Mouse (Mus musculus) left cerebral cortex, adult 18-20 months (tissue): ENCODE results near the gene Mfap3l. TPM values are rescaled to one million over a fixed set of nuclear protein-coding genes. Genes with fewer than 3 reads are reported as not detected.
A peak's percentile ranks its signal among the peaks of the same experiment; 100 is the strongest.
"Not testable (repeated sequence)": the region's sequence is repeated elsewhere in the genome, so short reads cannot be mapped to it uniquely, and the experiment has no call there.

Source experiments
- DNase-seq, 2 experiments: peaks; one replicate each; pipeline ENCODE4 v3.0.0; 2021 to 2022; ENCODE audit warnings: low spot score in 2 of 2, mixed read lengths in 1 of 2
- long read RNA-seq, 2 experiments: library from polyadenylated mRNA; stranded (forward); transcript quantifications; one replicate each; pipeline ENCODE4 v2.0.0; 2021
- total RNA-seq, 2 experiments: library from RNA; stranded (reverse); gene quantifications; 2 replicates each; pipeline ENCODE4 v1.2.3; 2021

Gene Mfap3l
- total RNA-seq, result 10 to 100 TPM; 52.8 to 55.6 TPM
- long read RNA-seq, experiment 1, full-length matches to known transcripts, result 20 of 29 reads
- long read RNA-seq, experiment 1, partial matches to known transcripts, result 1 of 29 reads
- long read RNA-seq, experiment 1, other reads (novel, unspliced or antisense), result 8 of 29 reads
- long read RNA-seq, experiment 2, full-length matches to known transcripts, result 7 of 15 reads
- long read RNA-seq, experiment 2, partial matches to known transcripts, result 0 of 15 reads
- long read RNA-seq, experiment 2, other reads (novel, unspliced or antisense), result 8 of 15 reads

DNA sequence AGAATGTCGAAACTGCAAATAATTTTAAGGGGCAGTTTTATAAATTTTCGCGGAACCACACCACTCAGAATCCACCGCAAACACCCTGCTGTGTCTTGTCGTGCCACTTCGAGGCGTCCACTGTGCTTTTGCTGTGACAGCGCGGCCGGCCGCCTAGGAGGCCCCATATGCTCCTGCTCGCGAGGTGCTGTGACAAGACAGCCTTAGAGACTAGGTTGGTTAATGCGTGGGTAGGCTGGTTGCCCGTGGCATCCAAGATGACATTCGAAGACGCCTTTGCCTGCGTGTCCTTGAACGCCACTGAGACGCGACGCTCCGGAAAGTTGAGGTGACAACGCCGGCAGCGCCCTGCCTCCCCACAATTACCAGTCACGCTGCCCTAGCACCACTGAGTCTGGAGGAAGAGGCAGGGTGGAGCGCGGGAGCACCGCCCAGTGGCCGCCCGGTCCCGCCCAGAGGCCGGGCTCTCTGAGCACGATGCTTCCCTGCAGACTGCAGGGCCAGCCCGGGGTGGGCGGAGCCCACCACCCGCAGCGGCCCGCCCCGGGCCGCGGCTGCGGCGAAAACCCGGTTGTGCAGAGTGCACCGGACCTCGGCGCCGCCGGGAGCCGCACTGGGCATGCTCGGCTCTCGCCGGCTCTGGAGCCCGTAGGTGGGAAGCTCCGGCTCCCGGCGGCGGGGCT lies at the start of gene Mfap3l:
Gene Mfap3l (plus strand): TSS at position 578 of the 683 bp plus-strand sequence.
- DNase-seq, result peak; percentile 85 to 96

DNA sequence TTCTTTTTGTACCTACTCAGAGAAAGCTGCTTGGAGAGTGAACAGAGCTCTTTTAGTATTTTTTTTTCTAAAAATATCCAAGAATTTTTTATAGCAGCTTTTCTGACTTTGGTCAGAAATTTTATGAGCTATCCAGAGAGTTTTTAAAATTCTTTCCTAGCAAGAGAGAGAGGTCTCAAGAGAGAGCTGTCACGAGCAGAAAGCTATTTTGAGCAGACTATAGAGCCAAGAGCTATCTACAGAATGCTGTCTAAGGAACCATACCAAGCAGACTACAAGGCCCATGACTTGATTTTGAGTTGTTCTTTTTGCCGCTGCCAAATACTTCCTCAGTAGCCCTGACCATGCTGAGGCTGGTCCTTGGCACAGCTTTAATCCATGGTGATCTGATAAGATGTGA lies 49.3 kb upstream of the Mfap3l start:
- no peak for DNase-seq

DNA sequence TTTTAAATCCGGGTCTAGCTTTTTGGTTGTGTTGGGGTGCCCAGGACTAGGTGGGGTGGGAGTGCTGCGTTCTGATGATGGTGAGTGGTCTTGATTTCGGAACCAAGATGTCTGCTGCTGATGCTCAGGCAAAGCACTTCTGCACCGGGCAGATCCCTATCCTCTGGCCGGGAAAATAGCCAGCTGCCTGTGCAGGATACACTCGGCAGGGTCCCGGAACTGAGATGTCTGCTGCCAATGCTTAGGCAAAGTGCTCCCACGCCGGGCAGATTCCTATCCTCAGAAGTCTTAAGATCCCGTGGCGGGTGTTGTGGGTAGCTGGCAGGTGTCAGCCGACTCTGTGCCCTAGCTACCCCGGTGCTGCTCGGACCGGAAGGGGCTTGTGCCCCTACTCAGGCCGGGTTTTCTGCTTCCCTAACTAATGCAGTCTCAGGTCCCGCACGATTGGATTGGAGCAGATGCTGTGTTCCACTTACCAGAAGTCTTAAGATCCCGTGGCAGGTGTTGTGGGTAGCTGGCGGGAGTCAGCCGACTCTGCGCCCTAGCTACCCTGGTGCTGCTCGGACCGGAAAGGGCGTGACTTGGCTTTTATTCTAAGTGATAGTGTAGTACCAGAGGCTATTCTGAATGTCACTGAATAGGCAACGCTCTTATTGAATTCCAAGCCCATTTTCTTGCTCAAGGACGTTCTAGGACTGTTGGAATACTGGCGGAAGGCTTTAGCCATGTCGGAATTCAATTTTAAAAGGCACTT lies 41.1 kb upstream of the Mfap3l start:
- DNase-seq, result not testable (repeated sequence)

DNA sequence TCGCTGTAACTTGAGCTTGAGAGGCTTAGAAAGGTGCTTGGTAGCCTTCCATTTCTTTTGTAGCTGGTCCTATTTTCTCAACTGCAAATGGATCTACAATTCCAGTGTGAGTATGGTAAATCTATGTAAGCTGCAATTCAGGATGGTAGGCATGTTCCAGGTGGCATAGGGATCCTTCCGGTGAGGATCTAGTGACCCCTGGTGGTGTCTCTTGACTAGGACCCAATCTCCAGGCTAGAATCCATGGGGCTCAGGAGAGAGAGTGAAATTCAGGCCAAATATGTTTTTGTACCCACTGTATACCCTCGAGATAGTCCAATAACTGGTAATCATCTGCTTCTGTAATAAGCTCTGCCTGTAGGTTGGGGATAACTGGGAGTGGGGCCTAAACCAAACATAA lies 37.9 kb upstream of the Mfap3l start:
- peak; percentile 51 to 61 for DNase-seq

DNA sequence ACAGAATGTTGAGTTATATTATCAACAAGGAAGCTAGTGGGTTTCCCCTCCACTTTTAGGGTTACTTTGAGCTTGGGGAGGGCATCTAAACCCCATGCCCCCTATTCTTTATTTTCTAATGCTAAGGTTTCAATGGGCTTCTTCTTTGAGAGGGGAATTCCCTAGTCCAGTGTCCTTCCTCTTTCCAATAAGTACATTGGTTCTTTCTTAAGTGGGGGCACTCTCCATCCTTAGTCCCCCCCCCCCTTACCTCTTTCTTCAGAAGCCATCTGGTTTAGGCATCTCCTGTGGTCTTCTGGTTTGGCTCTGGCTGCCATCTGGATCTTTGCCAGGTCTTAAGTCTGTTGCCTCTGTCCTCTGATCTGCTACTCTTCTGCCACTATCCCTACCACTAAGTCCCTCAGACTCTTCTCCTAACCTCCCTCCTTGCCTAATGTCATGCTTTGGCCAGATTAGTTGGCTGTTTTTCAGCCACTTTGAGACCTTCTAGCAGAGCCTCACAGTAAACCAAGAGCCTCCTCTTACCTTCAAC lies 21.0 kb upstream of the Mfap3l start:
- no peak for DNase-seq

DNA sequence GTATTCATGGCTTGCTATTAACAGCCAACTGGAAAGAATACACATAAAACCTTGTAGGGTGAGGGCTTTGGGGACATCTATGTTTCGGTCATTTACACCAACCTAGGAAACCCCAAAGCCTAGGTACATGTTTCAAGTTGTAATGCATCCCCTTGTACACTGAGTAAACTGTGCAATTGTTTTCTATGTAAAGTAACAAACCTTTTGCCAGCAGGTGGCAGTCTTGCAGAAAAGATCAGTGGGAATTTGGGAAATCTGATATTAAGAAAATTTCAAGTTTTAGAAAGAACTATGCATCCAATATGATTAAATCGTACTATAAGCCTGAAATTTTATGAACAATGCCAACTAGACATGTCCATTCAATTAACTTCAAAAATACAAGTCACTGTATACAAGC lies 15.7 kb upstream of the Mfap3l start:
- DNase-seq, result peak; percentile 25 to 60

DNA sequence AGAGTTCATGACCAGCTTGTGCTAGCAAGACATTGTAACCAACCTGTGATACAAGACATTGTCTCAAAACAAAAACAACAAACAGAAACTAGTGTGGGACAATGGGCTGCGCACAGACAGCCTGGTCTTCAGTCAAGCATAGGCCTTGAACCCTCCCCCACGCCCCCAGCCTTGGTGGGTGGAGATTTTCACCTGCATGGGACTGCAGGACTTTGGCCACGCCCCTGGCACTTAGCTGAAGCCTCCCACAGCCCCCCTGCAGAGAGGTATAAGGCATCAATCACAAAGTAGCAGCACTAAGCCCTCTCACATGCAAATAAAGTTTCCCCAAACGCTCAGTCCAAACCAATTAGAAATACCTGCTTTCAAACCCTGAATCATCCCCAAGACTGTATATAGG lies 11.1 kb upstream of the Mfap3l start:
- no peak for DNase-seq

DNA sequence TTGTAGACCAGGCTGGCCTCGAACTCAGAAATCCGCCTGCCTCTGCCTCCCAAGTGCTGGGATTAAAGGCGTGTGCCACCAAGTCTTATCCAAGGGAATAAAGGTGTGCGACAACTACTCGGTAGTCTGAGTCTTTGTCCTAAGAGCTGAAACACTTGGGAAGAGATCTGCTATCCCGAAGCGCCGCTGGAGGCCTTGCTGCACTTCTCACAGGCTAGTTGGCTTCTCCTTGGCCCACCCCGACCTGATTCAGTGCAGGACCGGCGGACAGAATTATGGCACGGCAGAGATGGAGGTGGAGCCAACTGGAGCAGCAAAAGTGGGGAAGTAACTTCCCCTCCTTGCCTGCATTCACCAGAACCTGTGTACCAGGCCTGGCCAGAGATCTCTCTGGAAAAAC lies 10.6 kb upstream of the Mfap3l start:
- no peak for DNase-seq

DNA sequence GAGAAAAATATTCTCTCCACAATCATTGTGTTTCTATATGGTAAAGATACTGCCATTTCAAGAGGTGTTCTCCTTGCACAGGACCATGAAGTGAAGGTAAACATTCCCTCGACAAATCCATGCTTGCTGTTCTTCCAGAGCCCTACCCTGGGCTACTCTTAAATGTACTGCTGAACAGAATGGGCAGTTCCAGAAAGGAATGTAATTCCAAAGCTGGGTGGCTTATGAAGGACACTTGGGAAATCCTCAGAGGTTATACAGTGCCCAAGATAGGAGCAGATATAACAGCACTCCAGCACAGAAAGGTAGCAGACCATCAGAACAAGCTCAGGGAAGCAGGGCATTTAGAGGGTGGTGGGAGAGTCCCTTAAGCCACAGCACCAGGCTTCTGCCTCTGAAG lies 9.2 kb upstream of the Mfap3l start:
- no peak for DNase-seq

DNA sequence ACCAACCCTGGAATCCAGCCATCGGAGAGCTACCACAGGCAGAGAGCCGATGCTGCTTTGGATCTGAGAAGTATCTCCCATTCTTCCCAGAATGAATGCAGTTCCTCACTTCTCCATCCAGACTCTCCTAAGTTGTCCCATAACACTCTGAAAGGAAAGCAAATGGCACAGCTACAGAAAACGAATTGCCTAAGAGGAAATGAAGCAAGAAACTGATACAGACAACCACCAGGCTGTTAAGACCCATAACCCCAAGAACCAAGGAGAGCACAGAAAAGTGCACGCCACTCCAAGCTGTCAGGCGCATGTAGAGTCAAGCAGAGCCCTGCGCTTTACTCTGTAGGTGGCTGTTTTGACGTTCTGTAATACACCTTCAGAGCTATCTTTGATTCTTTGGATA lies 7.9 kb upstream of the Mfap3l start:
- no peak for DNase-seq

DNA sequence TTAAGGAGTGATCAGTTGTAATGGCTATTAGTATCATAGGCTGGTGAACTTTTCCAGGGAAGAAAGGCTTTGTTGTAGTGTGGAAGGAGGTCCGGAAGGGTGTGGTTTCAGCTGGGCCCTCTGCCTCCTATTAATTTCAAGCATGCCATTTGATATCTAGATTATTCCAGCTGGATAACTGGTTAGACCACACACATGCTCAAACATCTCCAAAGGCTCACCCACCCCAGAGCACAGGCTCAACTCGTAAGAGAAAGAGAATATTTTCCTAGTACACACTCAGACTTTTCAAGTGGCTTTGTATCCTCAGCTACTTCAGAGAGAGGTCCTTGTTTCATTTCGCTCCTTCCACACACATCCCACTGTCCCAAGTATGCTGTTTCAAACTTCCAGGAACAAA lies 4.7 kb upstream of the Mfap3l start:
- no peak for DNase-seq

DNA sequence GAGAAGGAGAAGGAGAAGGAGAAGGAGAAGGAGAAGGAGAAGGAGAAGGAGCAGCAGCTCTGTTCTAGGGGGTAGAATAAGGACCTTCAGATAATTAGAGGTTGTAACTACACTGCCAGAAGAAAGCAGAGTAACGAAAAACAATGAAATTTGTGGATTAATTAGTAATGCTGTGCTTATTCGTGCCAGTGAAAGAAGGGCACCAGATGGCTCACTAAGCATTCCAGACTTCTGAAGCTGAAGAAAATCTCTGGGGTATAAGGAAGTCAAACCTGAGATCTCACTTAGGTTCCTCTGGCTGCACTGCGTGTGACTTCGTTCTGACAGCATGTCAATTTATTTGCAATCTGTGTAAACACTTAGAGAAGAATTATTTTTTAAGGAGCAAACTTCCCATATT lies 3.6 kb upstream of the Mfap3l start:
- no peak for DNase-seq

DNA sequence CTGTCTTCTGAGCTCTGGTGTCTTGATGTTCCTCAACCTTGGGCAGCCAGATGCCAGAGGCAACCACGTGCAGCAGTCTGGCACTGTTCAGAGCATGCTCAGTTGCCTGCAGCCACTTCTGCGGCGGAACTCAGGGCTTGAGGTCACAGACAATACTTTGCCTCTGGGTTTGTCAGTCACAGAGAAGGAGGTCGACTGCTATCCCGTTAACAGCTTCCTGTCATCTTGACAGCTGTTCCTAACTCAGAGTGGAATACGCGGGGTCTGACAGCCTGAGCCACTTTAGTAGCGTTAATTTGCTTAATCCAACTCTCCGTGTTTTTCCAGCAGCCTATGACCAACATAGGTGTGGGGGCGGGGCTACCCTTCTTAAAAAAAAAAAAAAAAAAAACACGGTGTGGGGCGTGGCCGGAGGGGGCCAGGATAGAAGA lies 1.1 kb upstream of the Mfap3l start:
- DNase-seq, result peak; percentile 72 to 82

DNA sequence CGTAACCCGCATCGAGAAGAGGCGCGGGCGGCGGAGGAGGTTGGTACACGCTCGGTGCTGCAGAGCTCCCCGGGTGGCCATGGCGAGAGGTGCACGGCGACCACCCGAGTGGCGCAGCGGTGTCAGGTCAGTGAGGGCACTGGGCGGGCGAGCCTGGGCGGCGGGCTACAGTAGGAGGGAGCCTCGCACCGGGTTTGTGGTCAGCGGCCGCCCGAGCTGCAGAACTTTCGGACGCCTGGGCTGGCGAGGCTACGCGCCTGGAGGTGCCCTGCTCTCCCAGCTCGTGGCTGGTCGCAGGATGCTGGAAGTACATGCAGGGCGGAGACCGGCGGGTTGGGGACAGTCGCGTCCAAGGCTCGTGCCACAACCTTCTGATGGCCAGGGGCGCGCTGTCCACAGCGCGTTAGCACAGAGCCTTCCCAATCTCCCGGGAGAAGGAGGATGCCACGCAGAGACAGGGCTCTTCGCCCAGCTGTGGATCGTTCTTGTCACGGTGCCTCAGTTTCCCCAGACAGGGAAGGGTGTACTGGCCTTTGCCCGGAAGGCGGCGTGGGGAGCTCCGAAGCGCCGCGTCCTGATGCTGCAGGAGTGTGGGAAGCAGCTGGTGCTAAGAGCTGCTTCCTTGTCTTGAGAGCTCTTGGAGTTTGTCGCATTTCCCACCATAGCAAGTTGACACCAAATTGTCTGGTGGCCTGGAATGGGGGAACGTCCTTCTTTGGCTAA lies 467 bp downstream of the Mfap3l start:
- DNase-seq, result peak; percentile 31 to 49

DNA sequence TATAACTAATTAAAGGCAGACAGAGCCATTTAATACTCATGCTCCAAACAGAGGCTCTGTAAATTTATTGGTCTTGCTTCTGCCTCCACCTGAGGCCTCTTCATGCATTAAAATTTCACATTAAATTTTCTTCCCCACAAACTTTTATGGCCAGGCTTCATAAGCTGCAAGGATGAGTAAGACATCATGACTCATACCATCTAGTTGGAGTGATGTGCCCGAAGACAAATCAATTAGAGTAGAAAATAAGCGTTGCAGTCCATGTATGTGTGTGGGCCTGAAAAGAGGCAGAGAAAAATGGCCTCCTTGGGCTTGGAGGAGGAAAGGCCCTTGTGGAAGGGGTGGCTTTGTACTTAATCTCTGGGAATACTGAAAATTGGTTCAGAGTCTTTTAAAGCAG lies 2.3 kb downstream of the Mfap3l start:
- DNase-seq, result no peak

DNA sequence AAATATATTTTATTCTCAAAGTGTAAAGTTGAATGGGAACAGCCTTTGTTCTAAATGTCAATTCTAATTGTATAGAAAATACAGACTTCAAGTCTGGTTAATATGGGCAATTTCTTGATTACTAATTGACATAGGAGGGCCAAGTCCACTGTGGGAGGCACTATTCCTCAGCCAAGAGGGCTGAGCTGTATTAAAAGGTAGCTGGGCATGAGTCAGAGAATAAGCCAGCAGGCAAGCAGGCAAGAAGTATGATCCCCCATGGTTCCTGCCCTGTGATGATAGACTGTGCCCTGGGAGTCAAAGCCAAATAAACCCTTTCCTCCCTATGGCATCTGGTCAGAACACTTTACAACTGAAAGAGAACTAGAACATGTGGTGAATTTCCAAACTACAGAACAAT lies 3.2 kb downstream of the Mfap3l start:
- DNase-seq, result no peak

DNA sequence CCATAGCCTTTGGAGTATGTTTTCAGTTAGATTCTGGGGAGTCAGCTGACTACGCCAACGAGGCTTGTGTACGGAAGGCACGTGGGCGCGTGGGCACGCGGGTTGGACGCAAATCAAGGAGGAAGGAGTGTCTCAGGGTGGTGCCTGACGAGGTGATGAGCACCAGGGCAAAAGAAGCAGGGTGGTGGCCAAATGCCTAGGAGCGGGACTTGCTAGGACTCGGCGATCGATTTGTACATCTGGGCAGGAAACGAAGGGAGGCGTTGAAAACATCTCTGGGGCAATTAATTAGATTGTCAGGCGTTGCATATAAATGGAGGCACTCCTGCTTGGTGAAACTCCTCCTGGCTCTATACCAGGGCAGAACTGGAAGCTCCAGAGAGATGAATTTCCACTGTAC lies 7.4 kb downstream of the Mfap3l start:
- peak in 1 of 2 experiments; percentile 22 for DNase-seq

DNA sequence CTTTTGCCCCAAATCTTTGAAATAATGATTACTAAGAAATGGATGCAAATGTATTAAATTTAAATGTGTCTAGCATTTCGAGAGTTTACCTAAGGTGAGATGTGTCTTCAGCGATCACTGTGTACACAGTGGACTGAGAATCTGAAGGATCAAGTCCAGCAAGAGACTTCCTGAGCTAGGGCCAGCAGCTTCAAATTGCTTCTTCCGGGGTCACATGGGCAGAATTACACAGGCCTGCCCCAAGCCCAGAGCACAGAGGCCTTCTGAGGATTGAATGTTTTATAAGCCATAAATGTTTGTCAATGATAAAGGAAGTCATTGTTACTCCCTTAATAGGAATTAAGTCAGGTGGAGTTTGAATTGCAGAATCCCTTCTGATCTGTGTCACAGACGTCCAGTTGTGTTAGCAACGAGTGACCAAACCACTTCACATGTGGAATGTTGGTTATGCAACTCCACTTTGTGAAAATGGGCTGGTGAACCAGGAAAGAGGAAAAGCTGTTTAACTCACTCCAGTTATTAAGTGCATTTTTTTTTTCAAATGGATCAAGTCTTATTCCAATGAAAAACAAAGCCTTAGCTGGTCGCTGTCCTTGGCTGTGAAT lies 10.9 kb downstream of the Mfap3l start:
- DNase-seq, result no peak

DNA sequence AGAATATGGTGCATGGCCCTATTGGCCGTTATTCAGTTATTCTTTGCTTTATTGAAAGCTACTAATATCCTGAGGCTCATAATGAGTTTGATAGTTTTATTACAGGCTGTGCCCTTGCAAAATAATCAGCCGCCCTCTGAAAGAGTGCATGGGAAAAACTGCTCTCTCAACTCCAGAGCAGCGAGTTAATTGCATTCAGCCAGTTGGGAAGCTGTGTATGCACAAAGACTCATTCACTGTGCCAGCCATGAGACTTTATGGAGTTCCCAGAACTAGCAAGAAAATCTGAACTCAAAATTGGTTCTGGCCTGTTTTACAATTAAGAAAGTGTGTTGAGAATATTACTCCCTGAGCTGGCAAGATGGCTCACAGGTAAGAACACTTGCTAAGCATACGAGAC lies 12.5 kb downstream of the Mfap3l start:
- no peak for DNase-seq

DNA sequence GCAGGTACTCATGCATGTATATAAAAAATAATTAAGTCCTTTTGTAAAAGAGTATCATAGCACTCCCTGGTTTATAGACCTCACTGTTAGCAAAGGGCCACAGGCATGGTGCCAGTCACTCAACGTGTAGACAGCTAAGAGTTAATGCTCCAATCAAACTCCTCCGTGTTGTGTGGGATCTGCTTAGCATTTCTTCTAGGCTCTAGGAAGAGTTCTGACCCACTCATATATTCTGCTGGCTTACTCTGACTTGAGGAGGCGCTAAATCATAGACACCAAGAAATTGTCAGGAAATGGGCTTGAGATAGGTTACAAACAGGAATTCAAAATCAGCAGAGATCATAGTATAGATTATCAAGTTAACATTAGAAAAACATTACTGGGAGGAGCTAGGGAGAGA lies 13.3 kb downstream of the Mfap3l start:
- no peak for DNase-seq

DNA sequence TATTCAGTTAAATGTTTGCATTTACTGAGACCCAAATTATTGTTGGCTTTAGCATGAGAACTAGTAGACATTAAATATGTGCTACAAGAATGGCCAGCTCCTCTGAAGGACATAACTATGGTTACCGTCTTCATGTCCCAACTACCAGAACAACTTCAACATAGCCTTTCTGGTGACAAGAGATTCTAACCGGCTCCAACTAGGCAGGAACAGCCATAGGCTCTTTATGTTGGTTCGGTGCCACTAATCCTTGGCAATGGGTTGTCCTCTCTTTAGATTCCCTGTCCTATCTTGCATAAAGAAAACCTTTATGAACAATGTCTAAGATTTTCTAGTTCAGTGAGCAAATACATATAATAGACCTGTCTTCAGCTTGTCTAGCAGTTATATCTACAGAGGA lies 14.7 kb downstream of the Mfap3l start:
- DNase-seq, result no peak
